Mouse (Mus musculus): ENCODE measurements around the gene Twist2.

DNA sequence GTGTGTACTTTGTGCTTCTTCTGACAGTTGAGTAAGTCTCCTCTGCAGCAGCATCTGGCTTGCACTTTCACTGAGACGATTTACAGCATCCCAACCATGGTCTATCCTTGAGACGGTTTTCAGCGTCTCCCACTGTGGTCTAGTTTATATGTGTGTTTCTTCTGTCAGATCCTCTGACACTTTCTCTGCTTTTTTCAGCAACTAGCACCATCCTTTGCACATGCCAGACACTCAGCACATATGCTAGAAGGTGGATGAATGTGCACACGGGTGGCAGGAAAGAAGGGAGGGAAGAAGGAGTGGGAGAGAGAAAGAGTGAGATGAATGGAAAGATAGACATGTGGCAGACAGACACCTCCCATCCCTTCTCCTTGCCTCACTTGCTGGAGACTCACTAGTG lies 43.0 kb downstream of the Twist2 start:
- no peak for TF ChIP-seq CTCF (conservative IDR thresholded peaks at IDR 0.05; ENCODE audit: insufficient read depth, insufficient read length, low read depth, low read length)
- no peak for TF ChIP-seq POLR2A (IDR thresholded peaks at IDR 0.05; ENCODE audit: low read depth, low read length)

Measured in kidney, adult 2 months (tissue).